ENCODE assay signal across 14 mouse cellular contexts in the genomic region with DNA sequence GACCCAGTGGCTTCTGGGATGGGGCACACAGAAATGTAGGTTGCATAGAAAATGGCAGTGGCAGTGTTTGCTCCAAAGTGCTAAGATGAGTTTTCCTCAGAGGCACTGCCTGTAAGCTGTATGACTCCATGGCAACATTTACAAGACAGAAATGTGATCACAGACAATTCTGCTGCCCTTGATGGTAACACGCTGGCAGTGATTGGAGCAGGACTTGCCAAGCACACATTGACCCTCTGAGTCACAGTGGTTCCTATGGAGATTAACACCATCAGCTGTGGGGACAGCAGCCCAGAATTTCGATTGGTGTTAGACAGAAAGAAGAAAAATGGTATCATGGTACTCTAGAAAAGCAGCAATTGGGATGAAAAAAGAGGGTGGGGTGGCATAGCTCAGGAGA.
"Had no signal": no experiment of that assay in that cellular context is flagged by ENCODE, and none has a peak within 500 bp of the region (broad histone marks: within the 10 kb centered on the region; RNA-seq: fewer than 3 reads in every experiment).

No protein-coding gene starts in this region.

- DNase-seq: kidney, postnatal 10 days; kidney, postnatal 4 days; liver; liver, embryonic 13.5 days; liver, postnatal 0 days; lung, postnatal 14 days; right cerebral cortex, postnatal 14 days; thymus, postnatal 36 days had no signal

- H3K36me3 ChIP-seq: limb, embryonic 12.5 days; liver, embryonic 13.5 days; lung, embryonic 15.5 days; midbrain, embryonic 12.5 days had no signal

- H3K9me3 ChIP-seq: limb, embryonic 12.5 days; liver, embryonic 13.5 days; lung, embryonic 15.5 days; midbrain, embryonic 12.5 days had no signal

- H3K27ac ChIP-seq: layer of hippocampus, adult 2 months; limb, embryonic 12.5 days; liver, embryonic 13.5 days; lung, embryonic 15.5 days; macrophage; midbrain, embryonic 12.5 days had no signal

- ATAC-seq: liver, postnatal 0 days had no signal

- H3K4me3 ChIP-seq: layer of hippocampus, adult 2 months; limb, embryonic 12.5 days; liver, embryonic 13.5 days; lung, embryonic 15.5 days; megakaryocyte, embryonic 14.5 days; midbrain, embryonic 12.5 days had no signal

- H3K9ac ChIP-seq: limb, embryonic 12.5 days; liver, embryonic 13.5 days; liver, postnatal 0 days; lung, embryonic 15.5 days; midbrain, embryonic 12.5 days had no signal

- H3K4me2 ChIP-seq: limb, embryonic 12.5 days; liver, embryonic 13.5 days; lung, embryonic 15.5 days; midbrain, embryonic 12.5 days had no signal

- H3K4me1 ChIP-seq: limb, embryonic 12.5 days; liver, embryonic 13.5 days; lung, embryonic 15.5 days; megakaryocyte, embryonic 14.5 days; midbrain, embryonic 12.5 days had no signal

- H3K27me3 ChIP-seq: limb, embryonic 12.5 days; liver, embryonic 13.5 days; lung, embryonic 15.5 days; megakaryocyte, embryonic 14.5 days; midbrain, embryonic 12.5 days had no signal
